22 mouse cellular contexts compared by ENCODE assay signal in genomic region chr3:87631408-87631807, GRCm38 (mm10). TPM values are rescaled to one million over a fixed set of nuclear protein-coding genes. Genes with fewer than 3 reads are reported as not detected.
A peak's percentile ranks its signal among the peaks of the same experiment; 100 is the strongest.
DNase-seq lines count a peak whose midpoint lies in the region; ATAC-seq and TF ChIP-seq lines count a peak whose summit lies in the region.
"Had no signal": no experiment of that assay in that cellular context is flagged by ENCODE, and none has a peak within 500 bp of the region (broad histone marks: within the 10 kb centered on the region; RNA-seq: fewer than 3 reads in every experiment).

No protein-coding gene starts in this region.

- H3K36me3 ChIP-seq in heart, embryonic 15.5 days: no peaks in the 10 kb centered on the region
- H3K36me3 ChIP-seq in kidney, embryonic 15.5 days: peaks cover 3% of the 10 kb centered on the region; the same call in 1 of the 2 replicates
- H3K36me3 ChIP-seq in E14TG2a.4 (ENCODE audit: insufficient read depth, low read length) (peaks cover 4% of the 10 kb centered on the region; the same call in 1 of the 2 replicates), ES-E14 (ENCODE audit: control insufficient read depth, insufficient read depth, low read length, poor library complexity, severe bottlenecking) (no peaks in the 10 kb centered on the region)
- H3K36me3 ChIP-seq: hindbrain, embryonic 15.5 days; liver, embryonic 15.5 days; lung, embryonic 15.5 days; midbrain, embryonic 15.5 days; stomach, embryonic 15.5 days had no signal

- H3K4me2 ChIP-seq in heart, embryonic 15.5 days: no peak overlapping the region
- no peak overlapping the region for H3K4me2 ChIP-seq in kidney, embryonic 15.5 days
- H3K4me2 ChIP-seq: hindbrain, embryonic 15.5 days; liver, embryonic 15.5 days; lung, embryonic 15.5 days; midbrain, embryonic 15.5 days; neural tube, embryonic 13.5 days; stomach, embryonic 15.5 days had no signal

- H3K4me1 ChIP-seq in heart, embryonic 15.5 days (replicated peaks): peaks cover 11% of the 10 kb centered on the region
- H3K4me1 ChIP-seq in kidney, embryonic 15.5 days: peaks cover 11% of the 10 kb centered on the region
- H3K4me1 ChIP-seq in E14TG2a.4 (replicated peaks; ENCODE audit: low read depth, low read length): peaks cover 34% of the 10 kb centered on the region
- H3K4me1 ChIP-seq in ES-E14 (ENCODE audit: control insufficient read depth in 2 of 2, insufficient read depth in 2 of 2, low read length in 2 of 2, poor library complexity in 1 of 2): peaks cover 9 to 10% of the 10 kb centered on the region in 2 experiments
- H3K4me1 ChIP-seq: liver, embryonic 15.5 days; lung, embryonic 15.5 days; megakaryocyte, embryonic 14.5 days; stomach, embryonic 15.5 days had no signal

- H3K27ac ChIP-seq in heart, embryonic 15.5 days: peak overlapping the region; percentile 63
- peak overlapping the region; percentile 23 for H3K27ac ChIP-seq in kidney, embryonic 15.5 days
- H3K27ac ChIP-seq in ES-E14 (ENCODE audit: insufficient read depth, low read depth, low read length, poor library complexity, severe bottlenecking): no peak overlapping the region; the same call in 1 of the 2 replicates
- H3K27ac ChIP-seq: forebrain, embryonic 10.5 days; liver, embryonic 15.5 days; lung, embryonic 15.5 days; midbrain, embryonic 15.5 days; neural tube, embryonic 13.5 days; stomach, embryonic 15.5 days had no signal

- H3K27me3 ChIP-seq in heart, embryonic 15.5 days: no peaks in the 10 kb centered on the region
- no peaks in the 10 kb centered on the region for H3K27me3 ChIP-seq in kidney, embryonic 15.5 days
- no peaks in the 10 kb centered on the region for H3K27me3 ChIP-seq in E14TG2a.4 (ENCODE audit: insufficient read depth, low read length)
- H3K27me3 ChIP-seq: hindbrain, embryonic 15.5 days; liver, embryonic 15.5 days; lung, embryonic 15.5 days; midbrain, embryonic 15.5 days; neural tube, embryonic 13.5 days; stomach, embryonic 15.5 days had no signal

- no peak overlapping the region for H3K9ac ChIP-seq in heart, embryonic 15.5 days
- no peak overlapping the region for H3K9ac ChIP-seq in kidney, embryonic 15.5 days
- peak overlapping the region; percentile 49; the same call in 1 of the 2 replicates for H3K9ac ChIP-seq in ES-E14 (ENCODE audit: insufficient read depth, low read depth, low read length, poor library complexity, severe bottlenecking)
- H3K9ac ChIP-seq: hindbrain, embryonic 15.5 days; liver, embryonic 15.5 days; lung, embryonic 15.5 days; midbrain, embryonic 15.5 days; neural tube, embryonic 13.5 days; stomach, embryonic 15.5 days had no signal

- 76% methylated on average over 4 of the region's 4 CpGs for WGBS in heart, embryonic 15.5 days
- WGBS in kidney, embryonic 15.5 days: 54% methylated on average over 4 of the region's 4 CpGs

- TF ChIP-seq CTCF in E14TG2a.4 (conservative IDR thresholded peaks at IDR 0.05; ENCODE audit: low read length): no peak

- no peak for ATAC-seq in heart, embryonic 15.5 days (replicated peaks; ENCODE audit: insufficient number of reproducible peaks, insufficient read depth, low FRiP score, low read depth)
- ATAC-seq in kidney, embryonic 15.5 days (replicated peaks; ENCODE audit: low FRiP score): 0 out of 2 replicates have a peak, but pooled peaks have one; percentile 54
- ATAC-seq: intestine, embryonic 16.5 days; midbrain, embryonic 15.5 days had no signal

- DNase-seq in heart, postnatal 10 days: no peak
- no peak for DNase-seq in kidney, postnatal 4 days
- no peak for DNase-seq in ES-E14 (ENCODE audit: low read depth, low spot score)
- DNase-seq in right cerebral cortex, adult 18-20 months: no peak
- DNase-seq: adrenal gland, postnatal 25 days; cerebellum, adult 8-10 months; heart, postnatal 36 days; liver; lung, postnatal 36 days; thymus, postnatal 25 days had no signal

- in situ Hi-C loops in ES-E14 (cut with MboI; ENCODE audit: low sequenced_read_pairs in 2 of 2, unreplicated experiment in 2 of 2): no loop called here

- no peaks in the 10 kb centered on the region for H3K9me3 ChIP-seq in heart, embryonic 15.5 days (replicated peaks)
- H3K9me3 ChIP-seq in kidney, embryonic 15.5 days (replicated peaks): no peaks in the 10 kb centered on the region
- no peaks in the 10 kb centered on the region for H3K9me3 ChIP-seq in E14TG2a.4 (ENCODE audit: low read length)
- no peaks in the 10 kb centered on the region for H3K9me3 ChIP-seq in ES-E14 (ENCODE audit: control insufficient read depth, insufficient read depth, low read depth, low read length)
- H3K9me3 ChIP-seq: forebrain, embryonic 10.5 days; hindbrain, embryonic 15.5 days; liver, embryonic 15.5 days; lung, embryonic 15.5 days; megakaryocyte, embryonic 14.5 days; midbrain, embryonic 15.5 days; neural tube, embryonic 13.5 days; stomach, embryonic 15.5 days had no signal

- H3K4me3 ChIP-seq in heart, embryonic 15.5 days: no peak overlapping the region
- H3K4me3 ChIP-seq in kidney, embryonic 15.5 days (replicated peaks): no peak overlapping the region
- H3K4me3 ChIP-seq in E14TG2a.4 (replicated peaks; ENCODE audit: low read length): peak overlapping the region; percentile 65
- H3K4me3 ChIP-seq in ES-E14 (ENCODE audit: insufficient read depth in 1 of 2, low read depth in 1 of 2, low read length in 2 of 2, poor library complexity in 1 of 2, severe bottlenecking in 1 of 2): peak overlapping the region in 1 of 2 experiments; percentile 41; a peak in 1 of 4 replicates
- H3K4me3 ChIP-seq: forebrain, embryonic 10.5 days; hindbrain, embryonic 15.5 days; liver, embryonic 15.5 days; lung, embryonic 15.5 days; megakaryocyte, embryonic 14.5 days; midbrain, embryonic 15.5 days; neural tube, embryonic 13.5 days; stomach, embryonic 15.5 days had no signal

- intact Hi-C loops in heart, postnatal 10 days (cut with DNase I): no loop called here

TF ChIP-seq in ES-E14, 5 proteins besides CTCF, POLR2A, EP300 and RAD21:
- TF ChIP-seq ZNF384 (IDR thresholded peaks at IDR 0.05; ENCODE audit: low read depth, low read length): no peak
- no peak for TF ChIP-seq MAFK (IDR thresholded peaks at IDR 0.05; ENCODE audit: insufficient read depth, low read depth, low read length)
- no peak for TF ChIP-seq ZC3H11A (IDR thresholded peaks at IDR 0.05; ENCODE audit: borderline replicate concordance, low read depth, low read length)
- TF ChIP-seq HCFC1 (IDR thresholded peaks at IDR 0.05; ENCODE audit: borderline replicate concordance, insufficient read depth, low read length): no peak
- no peak for TF ChIP-seq CHD2 (IDR thresholded peaks at IDR 0.05; ENCODE audit: low read depth, low read length)

RNA-seq across cellular contexts. Expression of gene Arhgef11, which starts 14.0 kb away (rescaled TPM):
- 7.5 and 10.8 TPM in 2 replicates for polyA plus RNA-seq in heart, embryonic 15.5 days (2015; fragmentation: Nextera tagmentation; extraction: Ambion mirVana)
- total RNA-seq in heart, postnatal 10 days (2021): 10 to 100 TPM; 23.0 to 23.1 TPM
- 17.4 and 17.8 TPM in 2 replicates for polyA plus RNA-seq in kidney, embryonic 15.5 days (2015; fragmentation: Nextera tagmentation; extraction: Ambion mirVana)
- 14.1 and 14.2 TPM in 2 replicates for total RNA-seq in ES-E14 (2012; rRNA removed)
